Mouse (Mus musculus): Measurements from ENCODE around the gene Zfp709. TPM values are rescaled to one million over a fixed set of nuclear protein-coding genes. Genes with fewer than 3 reads are reported as not detected.
"Not testable (repeated sequence)": the region's sequence is repeated elsewhere in the genome, so short reads cannot be mapped to it uniquely, and the experiment has no call there.

Zfp709 gene
- total and polyA plus RNA-seq, 3 experiments, result 1.4 to 3.6 (median 2.8) TPM

GRCm38 (mm10) chr8:71841201-71841817 lies 40.5 kb upstream of the Zfp709 start:
- dilution Hi-C loops (cut with MboI; ENCODE audit: extremely low pct_ligation_motif_present, extremely low pct_unique_long_range_greater_than_20kb, low sequenced_read_pairs); DNase-seq (ENCODE audit: extremely low read depth); H3K27ac ChIP-seq (ENCODE audit: insufficient read depth, low read depth); H3K4me2 ChIP-seq (ENCODE audit: insufficient read depth, low read depth, poor library complexity, severe bottlenecking); H3K4me1 ChIP-seq (ENCODE audit: control insufficient read depth in 1 of 2, insufficient read depth in 2 of 2); H3K9ac ChIP-seq (ENCODE audit: insufficient read depth, low read depth); H3K9me3 ChIP-seq (replicated peaks; ENCODE audit: low read length); H3K79me2 ChIP-seq (replicated peaks; ENCODE audit: control insufficient read depth, extremely low read depth, insufficient read depth, poor library complexity, severe bottlenecking); H3K36me3 ChIP-seq (replicated peaks in 1 of 2; ENCODE audit: control insufficient read depth in 1 of 2, insufficient read depth in 1 of 2, low read length in 1 of 2); in situ Hi-C loops (cut with MboI; ENCODE audit: low pct_ligation_motif_present, low pct_unique_long_range_greater_than_20kb, low sequenced_read_pairs); H3K4me3 ChIP-seq (replicated peaks in 1 of 3; ENCODE audit: low read depth in 2 of 3, low read length in 2 of 3, poor library complexity in 1 of 3); H3K27me3 ChIP-seq (replicated peaks): not testable (repeated sequence)

- H3K9me3 ChIP-seq (replicated peaks; ENCODE audit: low read length); H3K27me3 ChIP-seq (replicated peaks); H3K36me3 ChIP-seq (replicated peaks in 1 of 2; ENCODE audit: control insufficient read depth in 1 of 2, insufficient read depth in 1 of 2, low read length in 1 of 2); H3K4me3 ChIP-seq (replicated peaks in 1 of 3; ENCODE audit: low read depth in 2 of 3, low read length in 2 of 3, poor library complexity in 1 of 3); H3K4me2 ChIP-seq (ENCODE audit: insufficient read depth, low read depth, poor library complexity, severe bottlenecking); H3K9ac ChIP-seq (ENCODE audit: insufficient read depth, low read depth); DNase-seq (ENCODE audit: extremely low read depth); H3K79me2 ChIP-seq (replicated peaks; ENCODE audit: control insufficient read depth, extremely low read depth, insufficient read depth, poor library complexity, severe bottlenecking); H3K4me1 ChIP-seq (ENCODE audit: control insufficient read depth in 1 of 2, insufficient read depth in 2 of 2); in situ Hi-C loops (cut with MboI; ENCODE audit: low pct_ligation_motif_present, low pct_unique_long_range_greater_than_20kb, low sequenced_read_pairs); dilution Hi-C loops (cut with MboI; ENCODE audit: extremely low pct_ligation_motif_present, extremely low pct_unique_long_range_greater_than_20kb, low sequenced_read_pairs); H3K27ac ChIP-seq (ENCODE audit: insufficient read depth, low read depth): not testable (repeated sequence)
These were observed 39.3 kb upstream of the Zfp709 start for GRCm38 (mm10) chr8:71842476-71842875.

DNA sequence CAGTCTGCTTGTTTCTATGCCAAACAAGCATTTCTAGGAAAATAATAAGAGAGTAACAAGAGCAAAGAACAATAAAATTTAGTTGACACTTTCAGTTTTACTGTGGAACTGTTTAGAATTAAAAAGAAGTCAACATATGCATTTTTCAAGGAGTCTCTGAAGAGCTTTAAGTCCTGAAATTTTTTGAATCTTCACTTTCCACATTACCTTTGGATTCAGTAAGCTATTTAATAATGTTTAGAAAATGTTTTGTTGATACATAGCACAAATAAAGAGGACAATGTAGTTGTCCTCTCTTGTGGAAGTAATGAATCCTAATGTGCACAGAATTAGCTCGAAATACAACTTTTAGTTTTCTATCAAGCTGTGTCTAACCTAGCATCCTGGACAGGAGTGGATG lies 37.4 kb upstream of the Zfp709 start:
- H3K36me3 ChIP-seq (replicated peaks in 1 of 2; ENCODE audit: control insufficient read depth in 1 of 2, insufficient read depth in 1 of 2, low read length in 1 of 2); H3K9ac ChIP-seq (ENCODE audit: insufficient read depth, low read depth); dilution Hi-C loops (cut with MboI; ENCODE audit: extremely low pct_ligation_motif_present, extremely low pct_unique_long_range_greater_than_20kb, low sequenced_read_pairs); H3K9me3 ChIP-seq (replicated peaks; ENCODE audit: low read length); H3K27ac ChIP-seq (ENCODE audit: insufficient read depth, low read depth); H3K4me3 ChIP-seq (replicated peaks in 1 of 3; ENCODE audit: low read depth in 2 of 3, low read length in 2 of 3, poor library complexity in 1 of 3); in situ Hi-C loops (cut with MboI; ENCODE audit: low pct_ligation_motif_present, low pct_unique_long_range_greater_than_20kb, low sequenced_read_pairs); H3K79me2 ChIP-seq (replicated peaks; ENCODE audit: control insufficient read depth, extremely low read depth, insufficient read depth, poor library complexity, severe bottlenecking); H3K27me3 ChIP-seq (replicated peaks); H3K4me2 ChIP-seq (ENCODE audit: insufficient read depth, low read depth, poor library complexity, severe bottlenecking); H3K4me1 ChIP-seq (ENCODE audit: control insufficient read depth in 1 of 2, insufficient read depth in 2 of 2); DNase-seq (ENCODE audit: extremely low read depth): not testable (repeated sequence)

DNA sequence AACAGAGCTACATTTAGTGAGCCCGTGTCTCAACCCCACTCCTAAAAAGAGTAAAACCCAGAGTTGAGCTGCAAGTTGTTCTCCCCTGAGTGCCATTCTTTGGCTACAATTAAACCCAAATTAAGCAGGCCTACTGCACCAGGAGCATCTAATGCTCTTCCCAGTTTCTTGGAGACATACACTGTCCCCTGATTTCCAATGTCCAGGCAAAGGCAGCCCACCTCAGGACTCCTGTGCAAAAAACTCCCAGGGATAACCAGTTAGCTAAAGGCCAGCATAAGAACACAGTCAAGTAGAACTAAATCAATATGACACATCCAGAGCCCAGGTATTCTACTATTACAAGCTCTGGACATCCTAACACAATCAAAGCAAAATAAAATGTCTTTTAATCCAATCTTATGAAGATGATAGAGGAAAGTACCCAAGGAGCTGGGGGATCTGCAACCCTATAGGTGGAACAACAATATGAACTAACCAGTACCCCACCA lies 35.8 kb upstream of the Zfp709 start:
- H3K79me2 ChIP-seq (replicated peaks; ENCODE audit: control insufficient read depth, extremely low read depth, insufficient read depth, poor library complexity, severe bottlenecking); in situ Hi-C loops (cut with MboI; ENCODE audit: low pct_ligation_motif_present, low pct_unique_long_range_greater_than_20kb, low sequenced_read_pairs); H3K27ac ChIP-seq (ENCODE audit: insufficient read depth, low read depth); H3K4me3 ChIP-seq (replicated peaks in 1 of 3; ENCODE audit: low read depth in 2 of 3, low read length in 2 of 3, poor library complexity in 1 of 3); H3K9ac ChIP-seq (ENCODE audit: insufficient read depth, low read depth); H3K36me3 ChIP-seq (replicated peaks in 1 of 2; ENCODE audit: control insufficient read depth in 1 of 2, insufficient read depth in 1 of 2, low read length in 1 of 2); H3K4me2 ChIP-seq (ENCODE audit: insufficient read depth, low read depth, poor library complexity, severe bottlenecking); H3K4me1 ChIP-seq (ENCODE audit: control insufficient read depth in 1 of 2, insufficient read depth in 2 of 2); H3K9me3 ChIP-seq (replicated peaks; ENCODE audit: low read length); dilution Hi-C loops (cut with MboI; ENCODE audit: extremely low pct_ligation_motif_present, extremely low pct_unique_long_range_greater_than_20kb, low sequenced_read_pairs); H3K27me3 ChIP-seq (replicated peaks); DNase-seq (ENCODE audit: extremely low read depth): not testable (repeated sequence)

- H3K9me3 ChIP-seq (replicated peaks; ENCODE audit: low read length); H3K4me3 ChIP-seq (replicated peaks in 1 of 3; ENCODE audit: low read depth in 2 of 3, low read length in 2 of 3, poor library complexity in 1 of 3); dilution Hi-C loops (cut with MboI; ENCODE audit: extremely low pct_ligation_motif_present, extremely low pct_unique_long_range_greater_than_20kb, low sequenced_read_pairs); H3K4me2 ChIP-seq (ENCODE audit: insufficient read depth, low read depth, poor library complexity, severe bottlenecking); H3K9ac ChIP-seq (ENCODE audit: insufficient read depth, low read depth); H3K36me3 ChIP-seq (replicated peaks in 1 of 2; ENCODE audit: control insufficient read depth in 1 of 2, insufficient read depth in 1 of 2, low read length in 1 of 2); H3K27me3 ChIP-seq (replicated peaks); H3K27ac ChIP-seq (ENCODE audit: insufficient read depth, low read depth); in situ Hi-C loops (cut with MboI; ENCODE audit: low pct_ligation_motif_present, low pct_unique_long_range_greater_than_20kb, low sequenced_read_pairs); H3K4me1 ChIP-seq (ENCODE audit: control insufficient read depth in 1 of 2, insufficient read depth in 2 of 2); DNase-seq (ENCODE audit: extremely low read depth); H3K79me2 ChIP-seq (replicated peaks; ENCODE audit: control insufficient read depth, extremely low read depth, insufficient read depth, poor library complexity, severe bottlenecking): not testable (repeated sequence)
These were observed 35.1 kb upstream of the Zfp709 start for GRCm38 (mm10) chr8:71846745-71847144.

DNA sequence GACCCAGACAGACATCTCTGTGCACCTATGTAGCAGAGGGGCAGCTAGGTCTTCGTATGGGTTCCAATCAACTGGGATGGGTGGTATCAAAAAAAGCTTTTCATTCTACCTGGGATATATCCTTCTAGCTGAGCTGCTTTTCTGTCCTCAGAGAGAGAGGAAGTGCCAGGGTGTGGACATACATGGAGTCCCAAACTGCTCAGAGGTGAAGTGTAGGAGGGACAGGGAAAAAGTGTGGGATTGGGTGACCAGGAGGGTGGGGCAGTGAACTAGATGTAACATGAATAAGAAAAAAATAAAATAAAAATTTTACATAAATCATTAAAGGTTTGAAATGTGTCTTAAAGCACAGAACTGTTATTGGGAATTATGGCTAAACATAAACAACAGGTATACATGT lies 30.8 kb upstream of the Zfp709 start:
- dilution Hi-C loops (cut with MboI; ENCODE audit: extremely low pct_ligation_motif_present, extremely low pct_unique_long_range_greater_than_20kb, low sequenced_read_pairs); DNase-seq (ENCODE audit: extremely low read depth); H3K79me2 ChIP-seq (replicated peaks; ENCODE audit: control insufficient read depth, extremely low read depth, insufficient read depth, poor library complexity, severe bottlenecking); H3K4me2 ChIP-seq (ENCODE audit: insufficient read depth, low read depth, poor library complexity, severe bottlenecking); H3K9me3 ChIP-seq (replicated peaks; ENCODE audit: low read length); H3K9ac ChIP-seq (ENCODE audit: insufficient read depth, low read depth); H3K4me3 ChIP-seq (replicated peaks in 1 of 3; ENCODE audit: low read depth in 2 of 3, low read length in 2 of 3, poor library complexity in 1 of 3); H3K36me3 ChIP-seq (replicated peaks in 1 of 2; ENCODE audit: control insufficient read depth in 1 of 2, insufficient read depth in 1 of 2, low read length in 1 of 2); in situ Hi-C loops (cut with MboI; ENCODE audit: low pct_ligation_motif_present, low pct_unique_long_range_greater_than_20kb, low sequenced_read_pairs); H3K27me3 ChIP-seq (replicated peaks); H3K27ac ChIP-seq (ENCODE audit: insufficient read depth, low read depth); H3K4me1 ChIP-seq (ENCODE audit: control insufficient read depth in 1 of 2, insufficient read depth in 2 of 2): not testable (repeated sequence)
